Mouse (Mus musculus): Measurements from ENCODE around the gene Ugt2a3.
"Not testable (repeated sequence)": the region's sequence is repeated elsewhere in the genome, so short reads cannot be mapped to it uniquely, and the experiment has no call there.

The Ugt2a3 gene

GRCm38 (mm10) chr5:87336961-87337697 is at the start of gene Ugt2a3:
Ugt2a3 (minus strand) TSS chr5:87337195.
- no peak for DNase-seq

GRCm38 (mm10) chr5:87380234-87380633 is 43.2 kb upstream of the Ugt2a3 start:
- DNase-seq = no peak

DNA sequence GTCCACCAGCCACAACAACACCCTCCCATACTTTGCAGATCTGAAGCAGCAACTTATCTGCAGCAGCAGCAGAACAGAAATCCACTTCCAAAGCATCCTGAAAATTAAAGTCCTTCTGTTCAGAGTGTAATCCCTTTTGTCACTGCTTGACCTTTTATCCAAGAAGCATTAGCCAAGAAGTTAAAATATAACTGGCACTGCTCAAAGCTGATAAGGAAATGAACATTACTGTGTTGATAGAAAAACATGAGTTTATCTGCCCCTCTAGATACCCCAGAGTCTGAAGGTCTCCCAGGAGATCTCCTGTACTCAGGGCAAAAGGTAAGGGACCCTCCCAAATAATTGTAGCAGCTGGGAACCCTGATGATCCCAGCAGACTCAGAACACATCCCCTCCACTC is 42.8 kb upstream of the Ugt2a3 start:
- DNase-seq = no peak

DNA sequence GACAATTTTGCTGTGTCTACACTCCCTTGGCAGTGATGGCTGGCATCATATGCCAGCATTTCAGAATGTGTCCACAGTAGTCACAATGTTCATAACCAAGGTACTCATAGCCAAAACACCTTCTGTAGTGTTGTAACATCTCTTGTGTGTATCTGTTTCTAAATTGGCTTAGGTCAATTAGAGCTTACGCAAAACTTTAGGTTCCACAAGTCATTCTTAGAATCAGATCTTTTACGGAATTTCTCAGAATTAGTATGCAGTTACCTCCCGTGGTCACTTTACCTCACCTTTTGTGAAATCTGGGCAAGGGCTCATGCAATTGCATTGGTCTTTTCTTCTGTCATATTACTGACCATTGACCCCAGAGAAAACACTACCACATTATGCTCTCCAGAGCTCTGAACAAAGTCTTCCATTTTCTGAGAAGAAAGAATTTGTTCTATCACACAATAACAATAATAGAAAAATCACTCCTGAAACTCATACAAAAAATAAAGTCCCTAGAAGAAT is 38.9 kb upstream of the Ugt2a3 start:
- DNase-seq = no peak

- DNase-seq = no peak
Observed at GRCm38 (mm10) chr5:87373502-87373863, 36.5 kb upstream of the Ugt2a3 start.

- not testable (repeated sequence) for DNase-seq
Observed at GRCm38 (mm10) chr5:87372788-87373501, 36.0 kb upstream of the Ugt2a3 start.

- no peak for DNase-seq
Observed at GRCm38 (mm10) chr5:87350350-87350749, 13.4 kb upstream of the Ugt2a3 start.

DNA sequence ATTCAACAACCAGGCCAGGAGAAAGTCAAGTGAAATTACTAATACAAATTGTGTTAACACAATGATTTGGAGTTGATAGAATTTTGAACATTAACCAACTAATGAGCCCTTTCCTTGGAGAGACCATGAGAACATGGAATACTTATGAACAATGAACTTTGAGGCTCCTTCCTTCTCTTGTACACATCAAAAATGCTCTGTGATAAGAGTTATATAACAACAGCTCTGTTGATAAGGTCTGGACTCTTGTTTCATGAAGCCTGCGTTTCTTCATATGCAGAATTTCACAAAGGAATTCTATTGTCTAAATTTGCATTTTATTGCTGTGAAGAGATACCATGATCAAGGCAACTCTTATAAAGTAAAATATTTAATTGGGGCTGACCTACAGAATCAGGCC is 12.2 kb upstream of the Ugt2a3 start:
- not testable (repeated sequence) for DNase-seq

DNA sequence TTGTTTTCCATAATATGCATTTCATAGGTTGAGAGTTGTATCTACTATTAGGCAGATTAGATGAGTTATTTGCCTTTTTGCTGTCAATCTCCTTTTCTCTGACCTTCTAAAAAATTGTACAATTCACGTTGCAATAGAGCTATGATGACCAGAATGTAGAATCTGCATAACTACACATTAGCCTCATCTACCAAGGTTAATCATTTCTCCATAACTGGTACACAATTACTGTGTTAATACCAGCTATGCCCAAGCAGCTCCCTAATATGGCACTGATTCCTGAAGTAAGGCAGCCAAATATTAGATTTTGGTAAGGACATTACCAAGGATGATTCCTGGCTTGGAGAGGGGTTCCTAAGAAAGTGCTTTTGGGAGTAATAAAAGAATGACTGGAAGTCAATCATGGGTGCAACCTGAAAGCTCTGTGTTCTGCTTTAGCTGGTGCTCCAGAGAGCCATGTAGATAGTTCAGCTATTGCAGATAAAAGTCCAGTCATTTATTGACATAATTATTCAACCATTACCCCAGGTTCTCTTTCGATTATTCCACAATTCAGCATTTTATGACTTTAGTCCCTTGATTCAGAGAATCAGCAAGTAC is 10.6 kb upstream of the Ugt2a3 start:
- not testable (repeated sequence) for DNase-seq

DNA sequence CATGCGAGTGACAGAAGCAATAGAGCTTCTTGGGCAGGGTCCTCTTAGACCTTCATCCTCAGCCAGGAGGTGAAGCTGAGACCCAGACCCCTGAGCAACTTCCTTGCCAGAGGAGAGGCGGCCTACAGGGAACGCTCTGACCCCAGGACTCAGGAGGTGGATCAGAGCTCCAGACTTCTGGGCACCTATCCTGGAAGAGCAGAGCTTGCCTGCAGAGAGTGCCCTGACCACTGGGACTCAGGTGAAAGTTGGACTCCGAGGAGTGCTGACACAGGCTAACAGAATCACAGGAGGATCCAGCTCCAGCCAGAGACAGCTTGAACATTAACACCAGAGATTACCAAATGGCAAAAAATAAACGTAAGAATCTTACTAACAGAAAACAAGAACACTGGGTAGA is 3.5 kb upstream of the Ugt2a3 start:
- DNase-seq = no peak

GRCm38 (mm10) chr5:87335199-87335598 is 1.8 kb downstream of the Ugt2a3 start:
- DNase-seq = no peak

- DNase-seq = no peak
Observed at GRCm38 (mm10) chr5:87333584-87333983, 3.4 kb downstream of the Ugt2a3 start.

GRCm38 (mm10) chr5:87311392-87311791 is 25.6 kb downstream of the Ugt2a3 start:
- DNase-seq = no peak

- DNase-seq = not testable (repeated sequence)
Observed at GRCm38 (mm10) chr5:87286180-87286579, 50.8 kb downstream of the Ugt2a3 start.

- not testable (repeated sequence) for DNase-seq
Observed at GRCm38 (mm10) chr5:87275986-87276385, 61.0 kb downstream of the Ugt2a3 start.

GRCm38 (mm10) chr5:87275581-87275980 is 61.4 kb downstream of the Ugt2a3 start:
- no peak for DNase-seq
